Mouse (Mus musculus): ENCODE measurements at regions not wholly inside any gene's neighbourhood (a gene's known extent, or its start where the extent isn't known, plus 50 kb on each side); places are given as distances from the start of the nearest gene placed in this dataset.
A peak's percentile ranks its signal among the peaks of the same experiment; 100 is the strongest.

DNA sequence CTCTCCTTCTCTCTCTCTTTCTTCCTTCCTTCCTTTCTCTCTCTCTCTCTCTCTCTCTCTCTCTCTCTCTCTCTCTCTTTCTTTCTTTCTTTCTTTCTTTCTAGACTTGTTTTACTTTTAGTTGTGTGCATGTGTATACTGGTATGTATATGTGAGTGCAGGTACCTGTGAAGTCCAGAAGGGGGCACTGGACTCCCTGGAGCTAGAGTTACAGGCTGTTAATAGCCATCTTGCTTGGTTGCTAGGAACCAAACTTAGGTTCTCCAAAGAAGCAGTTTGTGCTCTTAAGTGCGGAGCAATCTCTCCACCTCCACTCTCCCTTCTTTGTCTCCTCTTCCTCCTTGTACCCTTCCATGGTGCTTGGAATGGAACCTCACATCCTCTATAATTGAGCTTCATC is 77.2 kb downstream of the Gm10604 start:
- ATAC-seq (replicated peaks; ENCODE audit: low read depth, poor library complexity, severe bottlenecking), result no peak

DNA sequence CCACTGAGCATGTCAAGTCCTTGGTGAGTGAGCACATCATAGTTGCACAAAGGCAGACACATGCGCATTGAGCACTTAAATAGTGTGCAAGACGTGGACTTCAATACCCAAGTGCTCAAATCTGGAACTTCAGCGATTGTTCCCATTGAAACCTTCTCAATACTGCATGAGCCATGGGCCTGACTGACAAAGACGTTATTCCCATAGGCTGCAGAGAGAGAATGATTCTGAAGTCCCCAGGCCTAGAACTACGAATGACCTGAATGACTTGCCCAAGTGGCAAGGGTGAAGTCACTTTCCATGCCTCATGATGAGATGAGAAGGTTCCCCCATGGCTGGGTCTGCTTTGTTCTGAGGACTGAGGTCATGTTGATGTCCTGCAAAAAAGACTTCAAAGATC is 77.7 kb downstream of the Gm10604 start:
- ATAC-seq (replicated peaks; ENCODE audit: low read depth, poor library complexity, severe bottlenecking), result no peak

DNA sequence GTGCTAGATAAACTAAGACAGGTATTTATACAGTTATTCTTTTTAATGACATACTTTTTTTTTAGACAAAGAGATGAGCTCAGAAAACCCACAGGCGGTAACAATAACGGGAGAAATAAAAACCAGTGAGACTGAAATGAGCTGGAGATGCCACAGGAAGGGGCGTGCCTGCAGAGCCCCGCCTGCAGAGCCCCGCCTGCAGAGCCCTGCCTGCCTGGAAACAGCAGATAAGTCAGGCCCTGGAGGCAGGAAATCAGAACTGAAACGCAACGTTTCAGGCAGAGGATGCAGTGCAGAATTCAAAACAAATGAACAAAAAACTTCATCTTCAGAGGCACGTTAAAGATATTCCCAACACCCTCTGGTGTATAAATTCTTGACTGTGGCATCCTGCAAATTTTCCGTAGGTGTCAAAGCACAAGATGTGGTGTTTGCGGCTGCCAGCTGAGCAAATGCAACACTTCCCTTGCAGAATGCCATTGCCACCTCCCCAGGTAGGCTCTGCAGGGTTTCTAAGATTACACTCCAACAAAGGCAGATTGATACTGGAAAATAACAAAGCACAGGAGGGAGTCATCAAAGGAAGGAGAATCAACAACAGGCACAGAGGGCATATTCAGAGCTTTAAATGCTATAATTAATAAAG is 81.0 kb downstream of the Gm10604 start:
- ATAC-seq (replicated peaks; ENCODE audit: low read depth, poor library complexity, severe bottlenecking), result peak; percentile 100

DNA sequence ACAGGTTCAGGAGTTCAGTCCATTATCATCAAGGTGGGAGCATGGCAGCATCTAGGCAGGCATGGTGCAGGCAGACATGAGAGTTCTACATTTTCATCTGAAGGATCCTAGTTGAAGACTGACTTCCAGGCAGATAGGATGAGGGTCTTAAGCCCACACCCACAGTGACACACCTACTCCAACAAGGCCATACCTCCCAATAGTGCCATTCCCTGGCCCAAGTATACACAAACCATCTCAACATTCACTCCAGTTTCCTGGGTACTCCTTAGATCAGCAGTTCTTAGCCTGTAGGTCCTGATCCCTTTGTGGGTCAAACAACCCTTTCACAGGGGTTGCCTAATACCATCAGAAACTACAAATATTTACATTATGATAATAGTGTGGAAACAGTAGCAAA is 83.8 kb downstream of the Gm10604 start:
- ATAC-seq (replicated peaks; ENCODE audit: low read depth, poor library complexity, severe bottlenecking), result no peak

DNA sequence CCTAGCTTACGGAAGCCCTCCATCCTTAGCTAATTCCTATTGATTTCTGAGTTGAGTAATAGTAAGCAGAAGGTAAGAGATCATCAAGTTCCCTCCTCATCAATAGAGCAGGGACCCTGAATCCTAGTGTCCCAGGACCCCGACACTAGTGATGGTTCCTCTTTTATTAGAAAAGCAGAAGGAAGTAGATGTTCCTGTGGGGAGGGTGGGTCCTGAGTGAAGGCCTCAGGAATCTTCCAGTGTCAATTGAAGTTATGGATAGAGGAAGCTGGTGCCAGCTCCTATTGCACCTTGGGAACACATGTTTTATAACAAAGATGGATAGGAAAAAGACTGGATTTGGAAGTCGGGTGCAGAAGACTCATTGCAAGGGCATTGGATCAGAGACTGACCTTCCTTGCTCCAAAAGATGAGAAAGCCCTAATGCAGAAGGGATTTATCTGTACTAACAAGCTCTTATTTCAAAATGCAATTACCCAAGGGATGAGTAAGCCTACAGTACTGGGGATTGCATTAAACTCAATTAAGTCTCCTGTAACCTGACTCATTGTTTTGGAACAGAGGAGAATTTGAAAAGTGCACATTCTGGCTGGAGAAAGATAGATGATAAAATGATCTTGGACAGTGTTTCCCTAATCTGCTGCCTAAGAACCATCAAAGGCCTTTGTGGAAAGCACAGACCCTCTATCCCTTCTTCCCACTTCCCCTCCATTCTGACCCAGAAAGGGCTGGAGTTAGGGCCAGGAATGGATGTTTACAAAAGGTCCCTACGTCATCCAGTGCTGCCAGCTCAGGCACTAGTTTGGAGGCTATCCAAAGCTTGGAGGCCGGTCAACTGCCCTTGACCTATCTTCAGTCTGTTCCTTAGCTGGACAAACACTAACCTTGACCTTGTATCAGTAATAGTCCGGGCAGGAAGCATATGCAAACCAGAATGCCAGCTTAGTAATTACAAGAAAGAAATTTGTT is 84.9 kb downstream of the Gm10604 start:
- peak; percentile 62 for ATAC-seq (replicated peaks; ENCODE audit: low read depth, poor library complexity, severe bottlenecking)

DNA sequence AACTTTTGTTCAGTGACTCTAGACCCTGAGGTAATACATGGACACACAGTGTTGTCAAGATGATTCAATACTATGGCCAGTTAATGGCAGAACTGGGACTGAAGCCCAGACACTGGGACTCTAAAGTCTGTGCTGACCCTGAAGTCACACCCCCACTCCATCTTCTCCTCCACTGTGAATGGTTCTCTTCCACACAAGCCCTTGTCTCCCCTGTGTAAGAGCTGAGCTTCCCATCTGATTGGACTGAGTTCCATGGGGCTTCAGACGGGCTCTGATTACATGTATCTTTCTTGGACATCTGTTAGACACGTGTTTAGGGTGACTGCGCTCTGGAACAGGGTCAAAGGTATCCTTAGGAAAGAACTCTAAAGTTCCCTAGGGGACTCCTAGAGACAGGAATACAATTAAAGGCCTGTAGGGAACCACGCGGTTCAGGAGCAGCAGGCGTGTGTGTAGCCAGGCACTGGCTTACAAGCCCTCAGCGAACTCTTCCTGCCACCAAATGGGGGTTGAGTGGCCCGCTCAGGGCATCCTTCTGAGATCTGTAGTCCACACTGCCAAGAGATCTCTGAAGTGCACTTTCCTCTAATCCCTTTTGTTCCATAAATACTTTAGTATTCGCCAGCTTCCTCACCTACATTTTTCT is 87.4 kb downstream of the Gm10604 start:
- no peak for ATAC-seq (replicated peaks; ENCODE audit: low read depth, poor library complexity, severe bottlenecking)

DNA sequence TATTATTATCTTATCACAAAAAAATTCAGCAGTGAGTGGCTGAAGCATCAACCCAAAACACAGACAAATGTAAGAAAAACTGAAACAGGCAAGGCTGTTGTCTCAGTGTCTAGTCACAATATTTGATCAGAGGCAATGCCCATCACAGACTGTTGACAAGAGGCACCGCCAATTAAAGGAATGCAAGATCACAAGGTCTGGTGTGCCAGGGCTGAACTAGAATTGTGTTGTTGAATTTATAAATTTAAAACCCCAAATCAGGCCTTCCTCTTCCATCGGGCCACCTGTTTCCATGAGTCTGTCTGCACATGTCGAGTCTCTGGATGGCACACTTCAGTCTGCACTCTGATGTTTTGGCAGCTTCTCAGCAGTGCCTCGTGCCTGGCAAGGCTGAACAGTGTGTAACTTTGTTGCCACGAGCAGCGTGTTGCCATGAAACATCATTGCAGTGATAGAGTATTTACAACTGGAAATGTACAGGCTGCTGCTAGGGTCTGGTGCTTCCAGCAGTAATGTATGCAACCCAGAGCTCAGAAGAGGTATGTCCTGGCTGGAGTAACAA is 91.9 kb downstream of the Gm10604 start:
- no peak for ATAC-seq (replicated peaks; ENCODE audit: low read depth, poor library complexity, severe bottlenecking)

DNA sequence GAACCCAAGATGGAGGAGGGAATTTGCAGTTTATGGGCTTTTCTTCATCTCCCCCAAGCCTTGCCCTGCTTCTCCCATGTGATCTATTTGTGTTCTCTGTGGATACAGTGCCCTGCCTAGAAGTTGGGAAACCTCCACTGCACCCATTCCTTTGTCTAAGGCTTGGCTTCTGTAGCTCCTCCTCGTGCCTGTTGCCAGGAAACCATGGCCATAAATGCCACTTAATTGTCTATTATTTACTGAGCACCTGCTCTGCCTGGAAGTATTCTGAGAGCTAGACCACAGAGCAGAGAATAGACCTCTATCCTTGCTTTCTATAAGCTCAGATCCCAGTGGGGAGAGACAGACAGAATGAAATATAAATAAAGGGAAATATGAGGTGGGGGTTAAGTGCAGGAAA is 93.7 kb downstream of the Gm10604 start:
- no peak for ATAC-seq (replicated peaks; ENCODE audit: low read depth, poor library complexity, severe bottlenecking)

DNA sequence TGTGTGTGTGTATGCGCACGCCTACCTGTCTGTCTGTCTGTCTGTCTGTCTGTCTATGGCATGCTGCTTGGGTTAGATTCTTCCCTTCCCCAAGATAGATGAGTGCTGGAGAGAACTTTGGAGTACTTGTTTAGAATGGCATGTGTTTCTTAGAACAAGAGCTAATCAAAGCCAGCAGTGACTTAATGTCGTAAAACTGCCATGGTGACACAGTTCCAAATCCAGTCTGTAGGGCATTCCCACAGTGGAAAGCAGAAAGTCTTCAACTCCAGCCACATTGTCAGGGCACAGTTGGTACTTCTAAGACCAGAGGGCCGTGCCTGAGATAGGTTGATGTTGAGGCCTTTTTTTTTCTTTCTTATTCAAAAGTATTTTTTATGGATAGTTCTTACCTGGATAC is 95.6 kb downstream of the Gm10604 start:
- no peak for ATAC-seq (replicated peaks; ENCODE audit: low read depth, poor library complexity, severe bottlenecking)

DNA sequence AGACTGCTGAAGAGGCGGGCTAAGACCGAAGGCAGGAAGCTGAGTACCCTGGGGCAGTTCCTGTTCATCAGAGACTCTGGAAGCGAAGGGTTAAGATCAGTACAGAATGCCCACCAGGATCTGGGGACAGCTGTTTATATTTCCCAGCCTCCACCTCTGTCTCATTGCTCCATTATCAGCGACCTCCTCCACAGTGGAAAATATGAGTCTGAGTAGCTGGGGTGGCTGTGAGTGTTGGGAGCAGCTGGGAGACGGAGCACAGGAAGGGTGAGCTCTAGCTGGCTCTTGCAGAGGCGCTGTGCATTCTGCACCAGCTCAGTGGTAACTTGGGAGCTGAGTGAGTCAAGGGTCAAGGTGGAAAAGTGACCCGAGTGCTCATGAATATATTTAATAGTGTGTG is 96.2 kb downstream of the Gm10604 start:
- ATAC-seq (replicated peaks; ENCODE audit: low read depth, poor library complexity, severe bottlenecking), result peak; percentile 58

DNA sequence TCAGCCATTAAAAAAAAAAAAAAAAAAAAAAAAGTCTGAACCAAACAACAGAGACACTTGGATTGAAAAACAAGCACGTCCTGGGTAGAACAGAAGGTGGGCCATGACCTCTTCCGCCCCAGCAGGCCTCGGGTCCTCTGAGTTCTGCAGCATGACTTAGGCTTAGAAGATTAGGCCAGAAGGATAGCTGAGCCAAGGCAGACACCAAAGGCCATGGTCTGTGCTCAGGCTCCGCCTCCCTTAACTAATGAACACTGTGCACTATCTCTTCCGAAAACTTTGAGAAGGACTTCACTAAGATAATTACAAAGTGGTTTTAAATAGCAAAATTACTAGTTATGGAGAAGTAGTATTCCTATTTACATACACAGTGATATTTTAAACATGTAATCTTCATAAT is 97.8 kb downstream of the Gm10604 start:
- ATAC-seq (replicated peaks; ENCODE audit: low read depth, poor library complexity, severe bottlenecking), result peak; percentile 50; the same call in 1 of the 2 replicates

DNA sequence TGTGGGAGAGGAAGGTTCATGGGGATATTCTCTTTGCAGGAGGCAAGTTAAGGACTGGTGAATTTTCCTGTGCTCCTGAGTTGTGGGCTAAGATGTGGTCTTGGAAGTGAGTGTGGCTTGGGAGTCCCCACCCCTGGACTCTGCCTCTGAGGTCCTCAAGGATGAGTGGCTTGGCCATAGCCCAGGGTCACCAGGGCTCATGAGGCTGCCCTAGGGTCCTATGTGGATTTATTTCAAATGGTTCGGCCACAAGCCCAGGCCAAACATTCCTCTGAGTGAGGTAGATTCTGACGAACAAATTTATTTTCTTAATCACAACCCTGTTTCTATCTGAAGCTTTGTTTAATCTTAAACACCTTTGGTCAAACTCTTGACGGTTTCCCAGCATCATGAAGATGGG is 98.4 kb downstream of the Gm10604 start:
- no peak for ATAC-seq (replicated peaks; ENCODE audit: low read depth, poor library complexity, severe bottlenecking)

DNA sequence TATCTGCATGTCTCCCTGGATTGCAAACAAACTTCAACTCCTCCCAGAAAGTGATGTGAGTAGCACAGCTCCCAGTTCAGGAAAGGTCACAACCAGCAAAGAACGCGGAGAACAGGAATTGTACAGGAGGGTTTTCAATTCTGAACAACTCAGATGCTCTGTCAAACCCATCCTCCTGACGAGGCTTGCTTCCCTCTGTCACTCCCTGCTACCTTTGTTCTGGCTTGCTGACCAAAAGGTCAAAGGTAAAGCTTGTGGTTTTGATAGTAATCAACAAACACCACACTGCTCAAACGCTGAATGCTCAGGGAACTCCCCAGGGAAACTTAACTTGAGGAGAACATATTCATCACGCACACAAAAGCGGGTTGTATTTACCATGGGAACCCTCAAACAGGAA is 102.4 kb downstream of the Gm10604 start:
- no peak for ATAC-seq (replicated peaks; ENCODE audit: low read depth, poor library complexity, severe bottlenecking)

DNA sequence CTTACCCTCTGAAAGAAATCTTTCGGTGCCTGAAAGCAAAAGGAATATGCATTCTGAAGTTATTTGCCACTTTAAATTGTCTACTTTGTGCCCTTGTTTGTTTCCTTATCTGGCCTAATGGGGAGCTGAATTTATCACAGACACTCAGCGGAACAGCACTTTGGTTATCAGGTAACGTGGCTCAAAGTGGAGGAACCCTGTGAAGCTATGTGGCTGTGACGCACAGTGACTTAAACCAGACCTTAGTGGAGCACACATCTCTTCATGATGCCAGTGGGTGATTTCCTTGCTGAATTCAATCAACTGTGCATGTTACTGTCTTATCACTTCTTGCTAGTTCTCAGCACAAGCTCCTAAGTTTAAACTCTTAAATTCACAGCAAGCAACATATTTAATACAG is 103.1 kb downstream of the Gm10604 start:
- ATAC-seq (replicated peaks; ENCODE audit: low read depth, poor library complexity, severe bottlenecking), result peak; percentile 60; the same call in 1 of the 2 replicates

DNA sequence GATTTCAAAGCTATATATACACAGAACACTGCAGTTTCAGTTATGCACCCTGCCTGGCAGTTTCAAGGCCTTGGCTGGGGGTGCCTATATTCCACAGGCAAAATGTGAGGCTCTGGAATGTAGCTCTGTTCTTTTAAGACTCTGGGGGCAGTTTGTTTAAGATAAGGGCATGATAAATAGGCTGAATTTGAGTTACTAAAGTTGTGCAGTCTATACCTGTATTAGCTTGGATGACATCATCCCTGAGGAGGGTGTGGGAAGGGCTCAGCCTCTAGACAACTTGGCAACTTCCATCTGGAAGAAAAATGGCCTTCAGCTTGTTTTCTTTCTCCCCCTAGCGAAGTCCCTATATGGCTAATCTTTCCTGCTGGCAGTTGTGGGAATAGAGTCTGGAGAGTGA is 105.1 kb downstream of the Gm10604 start:
- no peak for ATAC-seq (replicated peaks; ENCODE audit: low read depth, poor library complexity, severe bottlenecking)

DNA sequence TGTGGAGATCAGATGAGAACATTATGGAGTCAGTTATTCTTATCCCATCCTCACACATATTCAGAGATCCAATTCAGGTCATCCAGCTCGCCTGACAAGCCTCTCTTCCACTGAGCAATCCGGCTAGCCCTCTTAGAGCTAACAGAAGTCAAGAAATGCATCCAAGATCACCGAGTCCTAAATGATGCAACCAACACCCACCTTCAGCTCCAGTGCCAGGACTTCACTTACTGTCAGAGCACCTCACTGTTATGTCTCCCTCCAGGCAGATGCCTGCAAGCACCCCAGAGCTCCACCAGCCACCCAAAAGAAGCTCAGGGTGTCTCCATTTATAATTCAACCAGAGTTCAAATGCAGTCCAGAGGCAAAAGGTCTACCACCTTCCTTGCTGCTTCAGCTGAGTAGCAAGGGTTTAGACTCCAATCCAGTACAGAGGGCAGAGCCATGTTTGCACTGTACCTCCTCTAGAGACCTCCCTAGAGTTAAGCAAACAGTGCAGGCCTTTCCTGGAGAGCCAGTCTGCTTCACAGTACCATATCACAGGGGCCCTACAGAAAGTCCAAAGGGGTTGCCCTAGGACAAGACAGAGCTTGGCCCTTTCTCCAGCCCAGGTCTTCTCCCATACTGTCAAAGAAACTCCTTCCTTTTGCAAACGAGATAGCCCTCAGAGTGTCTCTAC is 106.3 kb downstream of the Gm10604 start:
- no peak for ATAC-seq (replicated peaks; ENCODE audit: low read depth, poor library complexity, severe bottlenecking)

DNA sequence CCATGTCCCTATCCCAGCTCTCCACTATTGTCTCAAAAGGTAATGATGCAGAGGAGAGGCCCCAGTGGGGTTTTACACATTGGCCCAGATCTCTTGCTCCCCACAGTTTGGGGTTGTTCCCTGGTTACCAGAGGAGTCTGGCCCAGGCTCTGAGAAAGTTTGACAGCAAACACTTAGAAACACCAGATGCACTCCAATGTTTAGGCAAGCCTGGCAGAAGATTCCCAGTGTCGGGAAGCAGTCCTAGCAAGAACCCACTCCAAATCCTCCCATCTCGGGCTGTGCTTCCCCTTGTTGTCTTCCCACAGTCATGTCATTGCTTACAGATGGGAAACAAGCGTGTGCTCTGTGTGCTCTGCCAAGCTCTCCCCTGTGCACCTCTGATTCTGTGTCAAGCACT is 109.0 kb downstream of the Gm10604 start:
- ATAC-seq (replicated peaks; ENCODE audit: low read depth, poor library complexity, severe bottlenecking), result no peak

DNA sequence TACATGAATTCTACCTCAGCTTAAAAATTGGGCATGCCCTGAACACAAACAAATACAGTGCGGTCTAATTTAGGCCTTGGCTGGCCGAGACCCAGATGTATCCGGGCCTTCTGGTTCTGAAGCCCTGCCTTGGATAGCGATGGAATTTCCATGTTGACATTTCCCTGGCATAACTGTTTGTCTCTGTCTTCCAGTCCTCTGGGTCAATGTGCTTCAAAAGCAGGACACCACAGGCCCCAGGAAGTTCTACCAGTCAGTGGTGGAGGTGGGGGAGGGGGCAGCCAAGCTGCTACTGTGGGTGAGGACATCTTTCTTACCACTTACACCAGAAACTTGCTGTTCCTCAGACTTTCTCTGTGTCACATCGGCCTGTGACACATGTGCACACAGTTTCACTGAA is 111.3 kb downstream of the Gm10604 start:
- ATAC-seq (replicated peaks; ENCODE audit: low read depth, poor library complexity, severe bottlenecking), result no peak

DNA sequence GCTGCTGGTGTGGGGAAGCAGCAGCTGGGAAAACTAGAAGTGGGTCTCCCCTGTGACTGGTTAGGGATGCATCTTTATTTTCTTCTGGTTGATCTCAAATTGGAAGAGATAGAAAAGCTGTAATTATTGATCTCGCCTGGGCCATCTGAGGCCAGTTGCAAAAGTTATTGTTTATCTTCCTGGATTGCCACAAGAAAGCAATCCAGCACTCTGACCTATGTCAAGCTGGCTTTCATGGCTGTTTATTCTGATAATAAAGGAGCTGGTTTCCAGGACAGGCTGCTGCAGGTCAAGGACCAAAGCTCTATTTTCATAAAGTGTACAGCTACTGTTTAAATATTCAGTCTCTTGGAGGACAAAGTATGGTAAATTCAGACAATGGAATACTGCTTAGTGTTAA is 112.5 kb downstream of the Gm10604 start:
- no peak for ATAC-seq (replicated peaks; ENCODE audit: low read depth, poor library complexity, severe bottlenecking)
